Mouse (Mus musculus) c-Kit-positive CD71-negative TER-119-negative erythroid progenitor cells, embryonic 14.5 days (primary cell): ENCODE data around the gene Mia.
A peak's percentile ranks its signal among the peaks of the same experiment; 100 is the strongest.

ENCODE experiments used
- DNase-seq: peaks from one replicate; pipeline ENCODE4 v3.0.0-alpha.2; 2013; ENCODE audit warnings: low read depth

Mia gene

DNA sequence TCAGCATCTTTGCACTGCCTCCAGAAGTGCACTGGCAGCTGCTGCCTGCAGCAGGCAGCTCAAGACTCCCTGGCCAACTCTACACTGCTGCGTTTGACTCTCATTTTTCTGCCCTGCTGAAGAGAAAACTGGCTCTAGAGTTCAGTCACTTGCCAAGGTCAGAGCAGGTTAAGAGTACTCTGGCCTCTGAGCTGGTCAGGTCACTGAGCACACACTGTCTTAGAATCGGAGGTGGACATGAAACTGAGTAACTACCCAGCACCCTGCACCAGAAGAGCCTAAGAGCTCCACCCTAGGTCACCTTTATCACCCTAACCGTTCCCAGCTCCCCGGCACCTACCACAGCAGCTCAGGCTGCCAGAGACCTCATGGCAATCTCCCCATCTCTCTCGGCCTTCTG lies 5.0 kb upstream of the Mia start:
- no peak for DNase-seq

DNA sequence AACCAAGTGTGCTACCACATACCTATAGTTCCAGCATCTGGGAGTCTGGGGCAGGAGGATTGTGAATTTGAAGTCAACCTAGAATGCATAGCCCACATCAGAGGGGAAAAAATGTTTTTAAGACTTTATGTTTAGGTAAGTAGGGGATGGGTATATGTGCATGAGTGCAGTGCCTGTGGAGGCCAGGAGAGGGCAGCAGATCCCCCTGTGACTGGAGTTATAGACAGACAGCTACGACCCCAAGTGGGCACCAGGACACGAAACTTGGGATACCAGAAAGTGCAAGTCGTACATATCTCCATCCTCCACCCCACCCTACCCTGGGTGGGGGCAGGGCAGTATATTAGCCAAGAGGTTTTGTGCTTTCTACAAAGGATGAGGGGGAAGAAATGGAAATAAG lies 4.0 kb upstream of the Mia start:
- DNase-seq, result peak; percentile 46

DNA sequence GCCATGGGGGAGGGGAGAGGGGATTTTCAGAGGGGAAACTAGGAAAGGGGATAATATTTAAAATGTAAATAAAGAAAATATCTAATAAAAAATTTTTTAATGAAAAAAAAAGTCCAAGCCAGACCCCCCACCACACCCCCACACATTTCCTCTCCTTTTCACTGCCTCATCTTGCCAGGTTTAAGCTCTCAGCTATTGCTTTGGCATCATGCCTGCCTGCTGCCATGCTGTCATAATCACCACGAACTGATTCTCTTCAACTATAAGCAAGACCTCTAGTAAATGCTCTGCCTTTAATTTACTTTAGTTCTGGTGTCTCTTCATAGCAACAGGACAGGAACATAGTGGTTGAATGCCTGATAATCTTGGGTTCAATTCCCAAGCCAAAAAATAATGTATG lies 1.5 kb upstream of the Mia start:
- DNase-seq, result no peak

DNA sequence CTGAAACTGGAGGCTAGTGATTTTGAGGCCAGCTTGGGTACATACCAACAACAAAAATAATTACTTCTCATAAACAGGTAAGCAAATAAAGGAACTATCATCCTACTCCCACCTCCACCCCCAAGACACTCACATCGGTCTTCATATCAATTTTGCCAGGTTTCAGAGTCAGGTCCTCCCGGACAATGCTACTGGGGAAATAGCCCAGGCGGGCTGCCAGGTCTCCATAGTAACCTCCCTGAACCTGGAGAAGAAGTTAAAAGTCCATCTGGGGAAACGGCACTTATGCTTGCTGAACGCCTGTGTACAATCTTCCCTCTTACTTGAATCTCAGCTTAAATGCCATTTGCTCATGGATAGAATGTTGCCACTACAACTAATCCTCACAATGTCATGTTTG lies 921 bp downstream of the Mia start:
- no peak for DNase-seq

DNA sequence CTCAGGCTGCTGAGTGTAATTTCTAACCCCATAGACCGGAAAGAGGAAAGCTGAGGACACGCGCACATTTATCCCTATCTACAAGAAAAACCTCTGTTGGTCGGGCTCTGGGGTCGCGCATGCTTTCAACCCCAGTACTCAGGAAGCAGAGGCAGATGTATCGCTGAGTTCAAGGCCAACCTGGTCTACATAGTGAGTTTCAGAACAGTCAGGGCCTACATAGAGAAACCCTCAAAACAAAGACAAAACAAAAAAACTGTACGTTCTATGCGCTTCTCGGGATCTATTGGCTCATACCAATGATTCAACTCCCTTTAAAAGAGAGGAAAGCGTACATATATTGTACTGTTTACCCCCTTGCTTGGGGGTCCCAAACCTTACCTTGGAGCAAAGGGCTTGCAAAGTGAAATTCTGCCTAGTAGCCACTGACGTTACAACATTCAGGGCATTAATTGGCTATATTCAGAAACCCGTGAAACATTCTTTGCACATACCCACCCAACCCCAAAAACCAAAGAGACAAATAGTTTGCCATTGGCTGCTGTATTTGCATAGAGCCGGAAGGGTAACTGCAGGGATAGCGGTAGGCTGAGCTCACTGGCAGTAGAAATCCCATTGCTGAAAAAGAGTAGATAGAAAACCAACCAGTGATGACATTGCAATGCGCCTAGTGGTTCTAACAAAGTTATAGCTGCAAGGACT lies 1.6 kb downstream of the Mia start:
- no peak for DNase-seq

DNA sequence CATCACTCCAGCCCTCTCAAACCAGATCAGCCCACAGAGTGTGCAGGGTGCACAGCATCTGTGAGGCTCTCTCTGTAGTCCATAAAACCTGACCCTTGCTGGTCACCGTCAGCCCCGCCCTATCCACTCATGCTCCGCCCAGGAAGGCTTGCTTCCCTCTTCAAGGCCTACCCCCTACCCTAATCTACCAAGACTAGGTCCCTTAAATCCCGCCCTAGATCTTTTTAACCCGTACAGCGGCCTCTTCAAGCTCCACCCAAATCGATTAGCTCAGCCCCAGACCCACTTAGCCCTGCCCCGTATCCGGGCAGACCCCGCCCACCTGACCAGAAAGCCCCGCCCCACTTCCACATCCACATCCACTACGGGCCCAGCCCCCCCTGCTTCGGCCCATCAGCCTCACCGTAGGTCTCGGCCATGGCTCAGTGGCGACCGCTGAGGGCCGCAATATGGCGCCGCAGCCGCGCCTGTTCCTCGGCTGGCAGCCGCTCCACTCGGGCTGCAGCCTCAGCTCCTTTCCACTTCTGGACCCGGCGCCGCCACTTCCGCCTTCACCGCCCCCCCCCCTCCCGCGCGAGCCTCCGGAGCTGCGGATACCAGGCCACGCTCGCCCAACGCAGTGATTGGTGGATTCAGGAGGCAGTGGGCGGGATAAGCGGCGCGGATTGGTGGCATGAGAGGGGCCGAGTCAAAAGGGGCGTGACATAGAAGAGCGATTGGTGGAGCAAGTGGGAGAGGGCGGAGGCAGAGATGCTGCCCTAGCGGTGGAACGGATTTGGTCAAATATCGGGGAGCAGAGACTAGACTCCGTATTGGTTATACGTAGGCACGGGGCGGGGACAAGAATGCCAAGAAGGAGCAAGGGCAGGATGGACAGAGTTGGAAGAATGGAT lies 2.4 kb downstream of the Mia start, which contains the start of gene Rab4b:
Rab4b (minus strand) TSS at position 573 of the 893 bp plus-strand sequence.
- peak; percentile 99 for DNase-seq

DNA sequence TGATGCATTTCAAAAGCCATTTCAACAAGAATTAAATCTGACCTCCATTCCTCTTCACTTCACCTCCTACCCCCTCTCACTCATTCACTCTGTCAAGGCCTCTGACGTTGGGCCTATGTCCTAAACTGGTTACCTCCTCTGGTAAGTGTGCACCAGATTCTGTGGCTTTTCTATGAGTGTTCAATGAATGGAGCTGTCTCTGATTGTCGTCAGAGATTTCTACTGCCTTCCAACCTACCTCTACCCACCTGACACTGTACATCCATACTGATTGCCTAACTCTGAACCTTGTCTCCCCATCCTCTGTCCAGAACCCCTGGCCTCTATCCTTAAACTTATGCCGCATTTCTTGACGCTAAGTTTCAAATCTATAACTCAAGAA lies 3.0 kb downstream of the Mia start:
- DNase-seq, result no peak

DNA sequence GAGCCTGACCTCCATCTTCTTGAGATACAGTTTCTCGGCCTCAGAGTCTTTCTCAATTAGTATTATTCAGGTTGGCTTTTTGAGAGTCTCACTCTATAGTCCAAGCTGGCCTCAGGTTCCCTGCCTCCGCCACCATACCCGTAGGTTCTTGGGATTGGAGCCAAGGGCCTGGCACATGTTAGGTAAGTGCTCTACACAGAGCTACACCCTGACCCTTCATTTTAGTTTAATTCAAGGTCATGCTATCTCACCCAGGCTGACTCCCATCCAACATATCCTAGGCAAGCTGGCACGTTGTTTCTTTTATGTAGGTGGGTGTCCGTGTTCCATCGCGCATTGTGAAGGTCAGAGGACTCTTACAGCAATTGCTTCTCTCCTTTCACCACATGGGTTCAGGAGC lies 6.1 kb downstream of the Mia start:
- DNase-seq, result no peak

DNA sequence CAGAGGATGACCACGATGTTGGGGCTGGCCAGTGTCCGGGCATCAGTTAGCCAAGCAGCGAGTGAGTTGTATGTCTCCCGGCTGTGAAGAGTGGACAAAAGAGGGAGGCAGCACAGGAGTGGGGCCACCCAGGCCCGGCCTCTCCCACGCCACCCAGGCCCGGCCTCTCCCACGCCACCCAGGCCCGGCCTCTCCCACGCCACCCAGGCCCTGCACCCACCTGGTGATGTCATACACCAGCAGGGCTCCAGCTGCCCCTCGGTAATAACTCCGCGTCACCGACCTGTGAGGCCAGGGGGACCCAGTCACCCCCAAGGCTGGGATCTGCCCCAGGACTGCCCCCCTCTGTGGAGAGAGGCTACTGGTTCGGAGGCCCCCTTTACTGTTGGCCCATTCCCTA lies 6.5 kb downstream of the Mia start:
- no peak for DNase-seq

DNA sequence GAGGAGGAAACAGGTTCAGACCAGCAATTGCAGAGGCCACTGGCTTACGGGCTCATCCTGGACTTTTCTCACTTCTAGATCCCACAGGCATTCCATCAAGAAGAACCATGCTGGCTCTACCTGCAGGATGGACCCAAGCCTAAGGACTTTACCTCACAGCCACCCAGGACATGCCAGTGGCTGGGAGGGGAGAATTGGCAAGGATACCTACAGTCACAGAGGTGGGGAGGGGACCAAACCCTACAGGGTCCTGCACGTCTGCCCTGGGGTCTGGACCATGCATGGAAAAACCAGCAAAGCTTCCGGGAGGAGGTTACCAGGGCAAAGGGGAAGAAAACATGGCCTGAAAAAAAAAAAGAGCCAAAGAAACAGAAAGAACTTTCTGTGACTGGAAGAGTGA lies 10.0 kb downstream of the Mia start:
- no peak for DNase-seq

DNA sequence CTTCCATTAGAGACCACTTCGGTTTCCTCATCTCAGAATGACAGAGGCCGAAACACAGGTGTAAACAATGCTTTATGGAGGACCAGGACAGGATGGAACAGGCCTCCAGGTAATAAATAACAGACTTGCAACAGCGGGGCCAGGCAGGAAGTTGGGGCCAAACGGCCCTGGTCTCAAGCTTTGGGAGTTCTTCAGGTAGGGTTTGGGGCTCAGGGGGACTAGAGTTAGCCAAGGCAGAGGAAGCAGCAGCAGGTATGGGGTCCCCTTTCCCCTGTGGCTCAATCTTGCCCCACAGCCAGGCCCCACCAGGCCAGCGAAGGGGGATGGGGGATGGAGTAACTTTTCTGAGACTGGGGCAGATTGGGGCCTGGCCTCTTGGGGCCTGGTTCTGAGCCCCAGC lies 12.6 kb downstream of the Mia start:
- DNase-seq, result no peak

DNA sequence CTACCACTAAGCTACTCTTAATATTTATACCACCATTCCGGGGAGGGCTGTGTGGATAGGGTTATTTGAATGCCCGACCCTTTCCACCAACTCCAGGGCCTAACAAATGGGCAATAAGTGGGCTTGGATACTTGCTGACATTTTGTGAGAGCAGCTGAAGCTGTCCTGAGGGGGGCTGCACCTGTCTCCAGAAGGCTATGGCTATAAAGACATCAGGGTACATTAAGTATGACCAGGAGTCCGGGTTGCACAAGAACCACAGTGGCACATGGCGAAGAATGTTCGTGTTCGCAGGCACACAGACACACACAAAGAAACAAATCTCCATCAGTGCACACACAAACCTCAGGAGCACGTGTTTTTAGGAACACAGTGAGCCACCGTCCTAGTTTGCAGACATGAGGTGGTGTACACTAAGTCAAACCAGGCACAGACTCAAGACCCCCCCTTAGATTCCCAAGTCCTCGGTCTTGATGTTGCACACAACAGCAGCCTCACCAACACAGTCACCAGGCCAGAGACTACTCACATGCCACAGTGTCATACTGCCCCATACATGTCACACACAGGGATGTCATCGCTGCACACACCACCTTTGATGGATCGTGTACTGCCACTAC lies 13.4 kb downstream of the Mia start:
- DNase-seq, result no peak

DNA sequence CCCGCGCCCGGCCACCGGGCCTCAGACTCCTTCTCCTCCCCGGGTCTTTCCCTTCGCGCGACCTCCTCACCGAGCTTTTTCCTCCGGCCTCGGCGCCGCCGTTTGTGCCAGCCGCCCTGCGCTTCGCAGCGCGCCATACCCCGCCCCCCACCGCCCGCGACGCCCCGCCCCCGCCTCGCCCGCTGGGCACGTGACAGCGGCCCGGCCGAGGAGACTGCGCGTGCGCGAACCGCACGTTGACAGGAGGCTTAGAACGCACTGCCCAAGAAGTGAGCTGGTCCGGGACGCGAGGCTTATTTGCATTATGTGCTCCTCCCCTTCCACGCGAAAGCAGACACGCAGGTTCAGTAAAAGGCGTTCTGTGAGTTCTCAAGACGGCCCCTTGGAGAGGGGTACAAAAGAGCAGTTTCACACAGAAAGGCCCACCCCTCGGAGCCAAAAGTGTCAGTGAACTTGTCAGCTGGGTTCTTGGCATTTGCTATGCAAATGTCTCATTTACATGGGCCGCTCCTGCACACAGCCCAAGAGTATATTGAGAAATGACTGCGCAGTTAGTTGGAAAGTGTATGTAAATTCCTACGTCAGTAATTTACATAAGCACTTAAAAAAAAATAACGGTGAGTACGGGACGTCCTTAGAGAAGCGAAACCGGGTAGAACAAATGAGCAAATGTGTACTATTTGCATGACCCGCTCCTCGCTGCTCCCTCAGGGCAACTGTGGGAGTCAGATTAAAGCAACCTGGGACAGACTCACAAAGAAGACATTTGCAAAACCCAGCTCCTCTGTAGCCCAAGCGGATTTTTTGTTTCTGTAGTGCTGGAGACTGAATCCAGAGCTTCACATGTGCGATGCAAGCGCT lies 14.1 kb downstream of the Mia start, which contains the start of gene Egln2:
Egln2 (minus strand) TSS at position 189 of the 861 bp plus-strand sequence.
- DNase-seq, result peak; percentile 88

DNA sequence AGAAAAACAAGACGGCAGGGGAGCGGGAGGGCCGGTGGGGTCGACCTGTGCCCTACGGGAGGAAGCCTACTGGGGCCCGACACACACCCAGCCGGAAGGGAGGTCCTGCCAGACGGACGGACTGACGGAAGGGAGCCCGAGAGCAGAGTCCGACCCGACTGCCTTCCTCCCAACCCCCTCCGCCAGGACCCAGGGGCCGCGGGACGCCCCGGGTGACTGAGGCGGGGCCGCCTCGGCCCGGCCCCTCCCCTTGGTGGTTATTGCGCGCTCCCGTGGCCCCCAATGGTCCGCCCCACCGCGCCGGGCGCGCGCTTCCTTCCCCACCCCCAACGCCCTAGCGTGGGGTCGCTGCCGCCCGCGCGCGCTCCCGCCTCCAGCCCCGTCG lies 14.7 kb downstream of the Mia start:
- peak; percentile 58 for DNase-seq

DNA sequence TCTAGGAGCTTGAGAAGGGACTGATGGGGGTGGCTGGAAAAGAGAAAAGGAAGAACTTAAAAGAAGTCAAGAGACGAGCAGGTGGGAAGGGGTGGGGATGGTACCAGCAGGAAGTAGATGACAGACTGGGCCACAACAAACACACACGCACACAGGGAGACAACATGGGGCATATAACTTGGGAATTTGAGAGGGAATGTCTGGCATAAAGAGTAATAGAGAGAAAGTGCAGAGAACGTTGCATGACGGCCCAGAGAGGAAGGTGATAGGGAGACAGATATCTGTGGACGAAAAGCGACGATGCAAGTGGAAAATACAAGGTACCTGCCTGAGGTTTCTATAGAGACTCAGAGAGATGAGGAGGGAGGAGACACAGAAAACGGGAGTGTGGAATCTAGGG lies 15.3 kb downstream of the Mia start:
- no peak for DNase-seq

DNA sequence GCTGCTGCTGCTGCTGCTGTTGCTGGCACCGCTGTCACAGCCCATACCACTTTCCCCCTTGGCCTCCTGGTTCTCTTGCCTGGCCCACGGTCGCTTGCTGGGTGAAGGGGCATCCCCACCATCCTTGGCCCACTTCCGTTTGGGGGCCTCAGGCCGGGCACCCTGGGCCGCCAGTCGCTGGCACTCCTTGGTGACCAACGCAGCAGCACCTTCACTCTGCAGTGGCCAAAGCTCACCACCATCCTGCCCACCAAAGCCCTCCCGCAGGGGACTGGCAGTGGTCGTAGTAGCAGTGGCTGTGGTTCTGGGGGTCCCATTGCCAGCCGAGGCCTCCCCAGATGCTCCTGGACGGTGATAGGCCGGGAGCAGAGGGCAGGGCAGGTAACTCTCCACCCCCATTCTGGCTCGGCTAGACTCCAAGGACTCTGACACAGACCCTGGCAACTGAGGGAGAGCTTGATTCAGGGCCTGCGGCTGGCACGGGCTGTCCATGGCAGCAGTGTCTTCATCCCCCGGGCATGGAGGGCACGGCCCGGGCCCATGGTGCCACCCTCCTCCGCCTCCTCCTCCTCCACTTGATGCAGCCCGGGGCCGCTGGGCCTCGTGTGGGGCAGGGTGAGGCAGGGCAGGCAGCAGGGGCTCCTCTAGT lies 15.8 kb downstream of the Mia start:
- no peak for DNase-seq

DNA sequence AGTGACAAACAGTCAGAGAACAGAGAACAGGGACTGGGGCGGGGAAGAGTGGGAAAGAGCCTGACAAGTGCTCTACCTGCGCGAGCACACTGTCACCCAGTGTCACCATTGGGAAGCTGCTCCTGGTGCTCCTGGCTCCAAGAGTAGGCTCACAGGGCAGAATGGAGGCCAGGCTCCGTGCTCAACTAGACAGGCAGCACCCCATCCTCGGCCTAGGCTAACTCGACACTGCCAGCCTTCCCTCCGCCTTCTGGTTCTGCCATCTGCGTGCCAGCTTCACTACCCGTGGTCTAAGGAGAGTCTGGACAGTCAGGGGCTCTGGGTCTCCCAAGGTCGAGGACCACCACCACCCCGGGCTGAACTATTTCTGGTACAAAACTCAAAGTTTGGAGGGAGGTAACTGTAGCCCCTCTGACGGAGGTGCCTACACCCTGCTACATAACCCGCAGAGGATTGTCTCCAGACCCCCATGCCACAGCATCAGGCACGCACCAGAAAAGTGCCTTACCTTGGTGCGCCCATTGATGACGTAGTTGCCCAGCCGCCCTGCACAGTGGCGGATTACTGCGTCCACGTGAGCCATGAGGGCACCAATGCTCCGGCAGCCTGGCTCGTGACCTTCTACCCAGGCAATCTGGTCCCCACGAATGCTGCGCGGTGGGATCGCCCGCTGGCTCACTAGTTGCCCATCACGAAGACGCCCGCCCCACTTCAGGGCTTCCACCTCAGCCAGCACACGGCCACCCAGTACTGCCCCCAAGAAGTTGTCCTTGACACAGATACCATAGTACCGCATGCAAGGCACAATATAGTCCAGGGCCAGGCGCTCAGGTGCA lies 16.6 kb downstream of the Mia start:
- DNase-seq, result no peak

DNA sequence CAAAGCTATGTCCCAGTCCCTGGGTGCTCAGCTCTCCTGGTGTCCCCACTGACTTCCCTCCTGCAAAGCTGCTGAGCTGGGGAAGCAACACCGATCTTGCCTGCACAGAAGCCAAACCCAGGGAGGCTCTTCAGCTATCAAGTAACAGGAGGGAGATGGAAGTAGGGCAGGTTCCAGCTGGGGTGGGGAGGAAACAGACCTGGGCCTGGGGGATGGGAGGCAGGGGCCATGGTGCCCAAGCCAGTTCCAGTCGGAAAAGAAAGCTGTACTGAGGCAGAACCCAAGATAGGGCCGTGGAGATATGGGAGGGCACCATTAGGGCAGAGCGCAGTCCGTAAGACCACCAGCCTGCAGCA lies 17.5 kb downstream of the Mia start:
- no peak for DNase-seq

DNA sequence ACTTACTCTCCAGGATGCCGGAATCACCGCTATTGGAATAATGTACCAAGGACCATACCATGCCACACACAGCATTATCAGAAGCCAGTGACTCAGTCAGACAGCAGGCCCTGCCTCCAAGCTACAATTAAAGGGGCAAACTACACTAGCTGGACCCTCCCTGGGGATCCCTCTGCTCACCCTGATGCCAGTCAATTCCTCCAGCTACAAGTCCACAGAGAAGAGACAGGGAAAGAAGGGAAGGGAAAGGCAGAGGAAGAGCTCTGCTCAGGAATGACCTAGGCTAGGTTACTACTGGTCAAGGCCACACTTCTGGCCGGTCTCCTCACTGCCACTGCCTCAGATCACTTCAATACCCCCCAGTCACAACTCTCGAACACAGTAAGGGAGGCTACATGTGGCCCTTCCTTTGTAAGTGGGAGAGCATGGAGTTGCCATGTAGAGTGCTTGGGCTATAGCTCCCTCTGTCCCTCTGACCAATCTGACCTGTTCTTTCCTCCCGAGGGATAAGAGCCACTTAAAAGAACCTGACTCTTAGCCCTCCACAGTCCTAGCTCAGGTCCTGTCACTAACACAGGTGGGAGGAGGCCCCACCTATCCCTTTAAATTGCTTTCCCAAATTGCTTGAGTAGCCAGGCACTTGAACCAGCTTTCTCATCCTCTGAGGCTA lies 18.0 kb downstream of the Mia start:
- DNase-seq, result no peak

DNA sequence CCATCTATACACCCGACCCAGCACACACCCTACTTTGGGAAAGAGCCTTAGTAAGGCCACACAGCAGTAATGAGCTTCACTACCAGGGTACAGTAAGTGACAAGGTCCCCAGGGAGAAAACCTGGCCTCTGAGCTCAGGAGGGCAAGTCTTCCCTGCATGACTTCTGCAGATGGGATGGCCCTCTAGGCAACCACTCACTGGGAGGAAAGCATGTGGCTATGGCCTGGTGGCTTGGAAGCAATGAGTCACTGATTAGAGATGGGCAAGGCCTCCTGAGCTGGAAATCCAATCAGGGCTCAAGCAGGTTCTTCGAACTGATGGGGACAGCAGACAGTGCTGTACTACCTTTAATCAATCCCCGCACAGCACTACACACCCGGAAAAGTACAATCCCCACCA lies 19.2 kb downstream of the Mia start:
- DNase-seq, result no peak
